Mouse (Mus musculus) stomach, embryonic 15.5 days (tissue): Measurements from ENCODE around the gene Ccdc36. TPM values are rescaled to one million over a fixed set of nuclear protein-coding genes. Genes with fewer than 3 reads are reported as not detected.

Experiments used
- ATAC-seq: fragments of 200-750 bp; cut with Nextera tagmentation; 2 replicates; pipeline ENCODE4 v1.8.0; 2017; ENCODE audit warnings: low read depth, moderate number of reproducible peaks, moderate TSS enrichment; ENCODE audit not compliant: insufficient read depth, low FRiP score
- H3K27ac ChIP-seq: fragments of 300-500 bp; sonication (generic); 2 replicates; pipeline ENCODE4 v1.5.1; 2015; ENCODE audit warnings: mild to moderate bottlenecking, inconsistent platforms
- H3K27me3 ChIP-seq: fragments of 300-500 bp; sonication (generic); replicated peaks from 2 replicates; pipeline ENCODE4 v1.6.1; 2015; ENCODE audit warnings: inconsistent platforms
- H3K36me3 ChIP-seq: fragments of 300-500 bp; sonication (generic); 2 replicates; pipeline ENCODE4 v1.6.1; 2015; ENCODE audit warnings: inconsistent platforms
- H3K4me1 ChIP-seq: fragments of 300-500 bp; sonication (generic); 2 replicates; pipeline ENCODE4 v1.6.1; 2015; ENCODE audit warnings: inconsistent platforms
- H3K4me2 ChIP-seq: fragments of 300-500 bp; sonication (generic); 2 replicates; pipeline ENCODE4 v1.6.1; 2015; ENCODE audit warnings: mild to moderate bottlenecking, inconsistent platforms
- H3K4me3 ChIP-seq: fragments of 300-500 bp; sonication (generic); replicated peaks from 2 replicates; pipeline ENCODE4 v1.5.1; 2015; ENCODE audit warnings: inconsistent platforms
- H3K9ac ChIP-seq: fragments of 300-500 bp; sonication (generic); 2 replicates; pipeline ENCODE4 v1.6.1; 2015; ENCODE audit warnings: inconsistent platforms
- H3K9me3 ChIP-seq: fragments of 300-500 bp; sonication (generic); 2 replicates; pipeline ENCODE4 v1.6.1; 2016; ENCODE audit warnings: inconsistent platforms
- WGBS: fragments of 180-500 bp; shearing (Covaris S2); methylation state at CpG from one replicate; pipeline ENCODE4 v1.1.7; 2015; 5-methylcytosine and 5-hydroxymethylcytosine counted together
- polyA plus RNA-seq: library from polyadenylated mRNA; unstranded; fragments of >200 nt; fragmentation: Nextera tagmentation; extraction: Ambion mirVana; gene quantifications from 2 replicates; pipeline ENCODE4 v1.2.1, GENCODE M21; 2015

Gene Ccdc36
- polyA plus RNA-seq, 1 experiment from 2014 or later, result 1.6 TPM

DNA sequence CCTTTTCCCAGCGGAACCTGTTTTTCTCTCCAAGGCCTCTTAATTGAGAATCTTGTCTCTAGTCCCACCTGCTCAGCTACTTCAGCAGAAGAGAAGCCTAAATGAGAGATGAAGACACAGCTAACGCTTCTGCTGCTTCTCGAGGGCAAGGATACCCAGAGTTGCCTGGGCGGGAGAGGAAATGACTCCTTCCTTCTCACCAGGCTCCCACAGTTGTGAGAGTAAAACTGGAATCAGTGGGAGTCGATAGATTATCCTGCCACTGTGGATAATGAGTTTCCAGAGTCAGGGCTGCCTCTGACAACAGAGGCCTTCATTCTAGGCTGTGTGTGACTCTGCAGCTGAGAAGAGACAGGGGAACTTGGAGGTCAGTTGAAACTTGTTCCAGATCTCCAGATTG, 12.2 kb upstream of the Ccdc36 start:
- Histone ChIP-seq H3K36me3 (no peaks in the 10 kb centered on the region), H3K27me3 (no peaks in the 10 kb centered on the region), H3K9ac (no peak overlapping the region), H3K27ac (0 out of 2 replicates have a peak overlapping the region, but pooled peaks have one; percentile 0), H3K4me1 (peaks cover 5% of the 10 kb centered on the region; the same call in 1 of the 2 replicates), H3K9me3 (no peaks in the 10 kb centered on the region), H3K4me3 (no peak overlapping the region), H3K4me2 (no peak overlapping the region)
- ATAC-seq, result no peak
- 73% methylated on average over 5 of the region's 5 CpGs for WGBS

DNA sequence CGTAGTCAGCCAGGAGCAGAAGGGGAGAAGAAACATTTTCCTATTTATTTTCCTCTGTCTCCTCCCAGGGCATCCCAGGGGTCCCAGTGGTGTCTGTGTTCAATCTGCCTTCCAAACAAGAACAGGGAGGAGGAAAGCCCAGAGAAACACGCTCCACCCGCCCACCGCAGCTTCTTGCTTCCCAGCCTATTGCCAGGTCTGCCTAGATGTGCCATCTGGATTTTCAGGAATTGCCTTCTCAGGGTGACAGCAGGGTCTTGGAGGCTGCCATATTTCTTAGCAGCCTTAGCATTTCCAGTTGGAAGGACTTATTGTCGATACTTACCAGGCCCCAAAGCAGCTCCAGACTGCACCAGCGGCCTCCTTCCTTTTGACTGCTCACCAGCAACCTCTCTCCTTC, 10.9 kb upstream of the Ccdc36 start:
- ATAC-seq, result no peak
- 71% methylated on average over 6 of the region's 6 CpGs for WGBS

DNA sequence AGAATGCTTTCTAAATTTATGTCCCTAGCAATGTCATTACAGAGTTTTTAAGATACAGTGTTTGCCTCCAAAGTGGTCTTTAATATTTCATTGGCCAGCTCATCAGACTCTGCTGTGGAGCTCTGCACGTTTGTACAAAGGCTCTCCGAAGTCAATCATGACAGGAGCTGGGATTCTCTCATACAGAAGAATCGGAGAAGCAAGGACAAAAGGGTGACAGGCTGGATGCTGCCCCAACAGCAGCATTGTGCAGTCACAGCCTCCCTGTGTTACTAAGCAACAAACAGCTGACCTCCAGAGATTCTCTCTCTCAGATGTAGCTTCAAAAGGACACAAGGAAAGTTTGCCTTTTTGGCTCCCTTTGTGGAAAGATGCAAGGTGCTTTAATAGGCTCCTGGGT, 7.9 kb upstream of the Ccdc36 start, which contains the start of gene BC048562:
TSS of gene BC048562 (plus strand) at position 301 of the 400 bp plus-strand sequence.
- Histone ChIP-seq H3K27ac (no peak within 1 kb of the TSS), H3K9me3 (no peaks in the 10 kb centered on the region), H3K4me3 (no peak within 1 kb of the TSS), H3K36me3 (no peaks in the 10 kb centered on the region), H3K27me3 (no peaks in the 10 kb centered on the region), H3K4me1 (peaks cover 2% of the 10 kb centered on the region; the same call in 1 of the 2 replicates), H3K9ac (no peak within 1 kb of the TSS), H3K4me2 (no peak within 1 kb of the TSS)
- 62% methylated on average over 3 of the region's 3 CpGs for WGBS
- no peak for ATAC-seq

More for the DNA sequence above, 10.9 kb upstream of the Ccdc36 start:
- Histone ChIP-seq H3K27me3 (no peaks in the 10 kb centered on the region), H3K9ac (no peak overlapping the region), H3K9me3 (no peaks in the 10 kb centered on the region), H3K4me1 (peaks cover 2% of the 10 kb centered on the region; the same call in 1 of the 2 replicates), H3K27ac (no peak overlapping the region), H3K4me3 (no peak overlapping the region), H3K4me2 (no peak overlapping the region), H3K36me3 (no peaks in the 10 kb centered on the region)

DNA sequence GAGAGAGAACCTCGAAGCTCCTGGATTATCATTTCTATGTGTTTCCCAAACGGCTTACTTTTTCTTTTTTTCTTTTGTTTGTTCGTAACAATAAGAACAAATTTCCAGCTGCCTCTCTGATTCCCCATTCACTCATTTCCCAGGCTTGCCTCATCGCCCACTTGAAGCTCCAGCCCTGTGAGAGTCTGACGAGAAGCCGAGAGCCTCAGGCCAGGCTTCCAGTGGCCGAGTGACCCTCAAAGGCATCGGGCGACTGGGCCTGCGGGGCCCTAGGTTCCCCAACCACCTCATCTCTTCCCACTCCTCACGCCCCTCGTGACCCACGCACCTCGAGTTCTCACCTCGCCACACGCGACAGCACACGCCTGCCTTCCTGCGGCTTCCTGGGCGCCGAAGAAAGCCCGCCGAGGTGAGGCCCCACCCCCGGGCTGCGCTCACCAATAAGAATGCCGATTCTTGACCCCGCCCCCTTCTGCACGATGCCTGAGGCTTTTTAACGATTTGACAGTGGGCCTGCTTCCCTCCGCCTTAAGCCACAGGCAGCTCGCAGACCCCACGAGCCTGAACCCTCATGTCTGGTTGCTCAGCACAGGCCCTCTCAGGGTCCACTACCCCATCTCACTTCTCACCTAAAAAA, 3.3 kb upstream of the Ccdc36 start:
- Histone ChIP-seq H3K4me2 (peak overlapping the region; percentile 56), H3K27ac (no peak overlapping the region), H3K4me3 (peak overlapping the region; percentile 33), H3K4me1 (no peaks in the 10 kb centered on the region), H3K27me3 (no peaks in the 10 kb centered on the region), H3K9ac (no peak overlapping the region), H3K36me3 (no peaks in the 10 kb centered on the region), H3K9me3 (no peaks in the 10 kb centered on the region)
- no peak for ATAC-seq
- 50% methylated on average over 32 of the region's 32 CpGs for WGBS

DNA sequence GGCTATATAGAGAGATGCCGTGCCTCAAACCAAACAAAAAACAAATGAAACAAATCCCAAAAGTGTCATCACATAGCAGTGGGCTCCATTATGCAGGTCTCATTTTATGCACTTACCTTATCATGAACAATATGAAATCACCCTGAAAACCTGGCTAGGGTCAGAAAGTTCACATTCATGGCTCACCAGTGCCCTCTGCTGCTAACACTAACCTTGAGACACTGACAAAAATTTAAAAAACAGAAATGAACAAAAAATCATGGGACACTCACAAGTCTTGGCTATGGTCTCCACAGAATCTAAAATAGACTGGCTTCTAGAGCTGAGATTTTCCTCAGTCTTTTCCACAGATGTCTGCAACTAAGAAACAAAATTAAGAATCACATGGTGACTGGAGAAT, 16.1 kb downstream of the Ccdc36 start:
- Histone ChIP-seq H3K36me3 (no peaks in the 10 kb centered on the region), H3K4me1 (no peaks in the 10 kb centered on the region), H3K27me3 (no peaks in the 10 kb centered on the region), H3K4me2 (no peak overlapping the region), H3K9me3 (no peaks in the 10 kb centered on the region), H3K27ac (no peak overlapping the region), H3K9ac (no peak overlapping the region), H3K4me3 (no peak overlapping the region)
- ATAC-seq, result no peak
- 82% methylated on average over 1 of the region's 1 CpGs for WGBS

DNA sequence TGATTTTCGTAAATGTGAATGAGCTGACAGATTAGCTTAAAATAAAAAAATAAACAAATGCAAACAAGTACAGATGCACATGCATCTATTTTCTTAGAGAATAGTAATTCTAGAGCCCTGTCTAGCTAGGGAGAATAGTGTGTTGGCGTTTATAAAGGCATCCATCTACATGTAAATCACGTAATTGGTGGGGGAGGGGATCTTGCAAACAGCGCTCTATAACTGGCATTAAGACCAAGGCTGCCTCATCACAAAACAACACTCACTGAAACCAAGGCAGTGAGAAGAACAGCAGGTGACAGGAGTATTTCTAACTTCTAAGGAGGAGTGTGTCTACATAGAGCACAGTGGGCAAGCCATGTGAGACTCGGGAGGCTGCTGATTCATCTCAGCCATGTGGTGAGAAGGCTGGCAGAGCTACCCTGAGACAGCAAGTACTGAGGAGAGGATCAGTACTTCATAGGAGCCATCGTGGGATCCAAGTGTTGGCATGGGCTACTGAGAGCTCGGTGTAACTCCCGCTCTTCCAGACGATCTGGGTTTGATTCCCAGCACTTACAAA, 16.8 kb downstream of the Ccdc36 start:
- H3K4me3 ChIP-seq, result no peak overlapping the region
- 78% methylated on average over 9 of the region's 9 CpGs for WGBS
- no peak overlapping the region for H3K9ac ChIP-seq
- no peak overlapping the region for H3K27ac ChIP-seq
- H3K27me3 ChIP-seq, result no peaks in the 10 kb centered on the region
- no peak for ATAC-seq
- H3K36me3 ChIP-seq, result no peaks in the 10 kb centered on the region
- H3K9me3 ChIP-seq, result no peaks in the 10 kb centered on the region
- no peak overlapping the region for H3K4me2 ChIP-seq
- H3K4me1 ChIP-seq, result no peaks in the 10 kb centered on the region

DNA sequence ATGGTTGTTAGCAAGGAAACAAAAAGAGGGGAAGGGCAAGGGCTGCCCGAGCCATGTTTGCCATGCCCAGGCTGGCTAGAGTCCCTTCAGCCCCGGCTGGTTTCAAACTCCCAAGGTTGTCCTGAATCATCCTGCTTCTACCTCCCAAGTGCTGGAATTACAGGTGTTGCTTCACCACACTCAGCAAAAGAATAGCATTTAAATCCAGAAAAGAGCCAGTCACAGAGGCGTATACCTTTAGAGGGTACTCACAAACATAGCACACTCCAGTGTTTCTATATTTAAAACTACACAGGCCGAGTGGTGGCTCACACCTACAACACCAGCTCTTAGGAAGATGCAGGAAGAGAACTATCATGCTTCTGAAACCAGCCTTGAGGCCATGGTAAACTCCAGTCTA, 18.7 kb downstream of the Ccdc36 start:
- WGBS, result 85% methylated on average over 4 of the region's 4 CpGs

DNA sequence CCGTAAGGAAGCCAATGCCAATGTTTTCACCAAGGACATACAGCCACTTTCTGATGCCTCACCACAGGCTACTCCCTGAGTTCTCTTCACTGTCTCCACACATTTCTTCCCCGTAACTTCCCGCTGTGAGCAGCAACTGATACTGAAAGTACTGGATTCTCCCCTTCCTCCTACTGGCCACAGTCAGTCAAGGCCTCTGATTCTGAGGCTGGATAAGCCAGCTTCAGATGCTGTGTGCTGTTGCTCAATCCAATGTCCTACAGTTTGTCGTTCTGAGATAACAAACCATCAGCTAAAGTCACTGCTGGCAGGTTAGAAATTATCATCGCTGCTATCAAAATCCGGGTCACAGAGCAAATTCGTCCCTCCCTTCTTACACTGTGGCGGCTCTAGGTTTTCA, 23.8 kb downstream of the Ccdc36 start:
- H3K27me3 ChIP-seq, result no peaks in the 10 kb centered on the region
- ATAC-seq, result no peak
- no peaks in the 10 kb centered on the region for H3K4me1 ChIP-seq
- no peaks in the 10 kb centered on the region for H3K9me3 ChIP-seq
- no peak overlapping the region for H3K4me3 ChIP-seq
- WGBS, result 68% methylated on average over 8 of the region's 8 CpGs
- H3K4me2 ChIP-seq, result no peak overlapping the region
- H3K9ac ChIP-seq, result no peak overlapping the region
- H3K36me3 ChIP-seq, result no peaks in the 10 kb centered on the region
- no peak overlapping the region for H3K27ac ChIP-seq

More for the DNA sequence above, 18.7 kb downstream of the Ccdc36 start:
- H3K36me3 ChIP-seq, result no peaks in the 10 kb centered on the region
- H3K9ac ChIP-seq, result no peak overlapping the region
- H3K4me3 ChIP-seq, result no peak overlapping the region
- H3K4me2 ChIP-seq, result no peak overlapping the region
- H3K27me3 ChIP-seq, result no peaks in the 10 kb centered on the region
- H3K4me1 ChIP-seq, result no peaks in the 10 kb centered on the region
- ATAC-seq, result no peak
- no peaks in the 10 kb centered on the region for H3K9me3 ChIP-seq
- no peak overlapping the region for H3K27ac ChIP-seq

DNA sequence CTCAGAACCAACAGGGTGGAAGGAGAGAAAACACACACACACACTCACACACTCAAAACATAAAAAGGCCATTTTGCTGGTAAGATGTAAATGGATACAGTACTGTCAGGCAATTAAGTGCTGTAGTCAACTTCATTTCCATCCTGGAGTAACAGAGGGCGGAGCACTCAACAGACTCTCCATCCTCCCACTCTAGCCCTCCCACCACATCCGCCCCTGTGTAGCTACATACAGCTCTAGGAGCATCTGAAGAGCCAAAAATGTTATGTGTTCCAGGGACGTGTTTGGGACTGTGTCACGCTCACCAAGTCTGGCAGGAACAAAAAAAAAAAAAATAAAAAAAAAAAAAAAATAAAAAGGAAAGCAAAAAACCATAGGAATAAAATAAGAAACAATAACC, 25.2 kb downstream of the Ccdc36 start:
- H3K27me3 ChIP-seq, result no peaks in the 10 kb centered on the region
- no peaks in the 10 kb centered on the region for H3K4me1 ChIP-seq
- 80% methylated on average over 4 of the region's 4 CpGs for WGBS
- no peak for ATAC-seq
- H3K4me3 ChIP-seq, result no peak overlapping the region
- H3K9ac ChIP-seq, result no peak overlapping the region
- H3K36me3 ChIP-seq, result no peaks in the 10 kb centered on the region
- H3K9me3 ChIP-seq, result no peaks in the 10 kb centered on the region
- no peak overlapping the region for H3K4me2 ChIP-seq
- peak overlapping the region; percentile 64; the same call in 1 of the 2 replicates for H3K27ac ChIP-seq

DNA sequence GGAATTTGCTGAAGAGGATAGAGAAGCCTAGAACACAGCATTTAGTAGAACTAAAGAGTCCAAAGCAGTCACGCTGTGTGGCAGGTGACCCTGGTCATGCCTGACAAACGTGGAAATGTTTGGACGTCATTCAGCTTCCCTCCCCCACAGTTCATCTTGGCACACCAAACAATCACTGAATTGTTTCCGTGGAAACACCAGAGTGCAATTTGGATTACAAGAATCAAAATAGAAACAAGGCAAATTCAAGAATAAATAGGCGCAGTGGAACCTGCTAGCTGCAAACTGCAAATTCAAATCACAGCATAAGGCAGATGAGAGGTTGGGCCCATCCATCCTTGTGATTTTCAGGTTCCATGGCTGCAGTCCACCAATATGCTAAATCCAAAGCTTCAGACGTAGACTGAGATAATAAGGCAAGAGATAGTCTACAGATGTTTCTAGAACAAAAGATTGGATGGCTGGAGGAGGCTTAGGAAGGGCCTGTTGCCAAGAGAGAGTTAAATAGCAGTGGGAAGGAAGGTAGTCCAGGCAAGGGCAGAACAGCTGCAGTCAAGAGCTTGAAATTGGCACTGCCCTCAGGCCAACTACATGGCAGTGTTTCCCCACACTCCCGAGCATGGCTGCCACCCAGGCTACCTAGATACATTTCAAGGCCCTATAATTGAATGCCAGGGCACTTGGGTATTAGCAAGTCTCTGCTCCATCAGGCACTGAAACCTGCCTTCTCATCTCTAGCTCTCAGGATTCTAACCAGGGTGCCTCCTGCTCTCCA, 26.9 kb downstream of the Ccdc36 start:
- H3K36me3 ChIP-seq, result no peaks in the 10 kb centered on the region
- ATAC-seq, result no peak
- WGBS, result 55% methylated on average over 7 of the region's 7 CpGs
- H3K27me3 ChIP-seq, result no peaks in the 10 kb centered on the region
- no peaks in the 10 kb centered on the region for H3K9me3 ChIP-seq
- H3K4me2 ChIP-seq, result no peak overlapping the region
- peak overlapping the region; percentile 65; the same call in 1 of the 2 replicates for H3K27ac ChIP-seq
- no peak overlapping the region for H3K9ac ChIP-seq
- H3K4me1 ChIP-seq, result no peaks in the 10 kb centered on the region
- H3K4me3 ChIP-seq, result no peak overlapping the region

DNA sequence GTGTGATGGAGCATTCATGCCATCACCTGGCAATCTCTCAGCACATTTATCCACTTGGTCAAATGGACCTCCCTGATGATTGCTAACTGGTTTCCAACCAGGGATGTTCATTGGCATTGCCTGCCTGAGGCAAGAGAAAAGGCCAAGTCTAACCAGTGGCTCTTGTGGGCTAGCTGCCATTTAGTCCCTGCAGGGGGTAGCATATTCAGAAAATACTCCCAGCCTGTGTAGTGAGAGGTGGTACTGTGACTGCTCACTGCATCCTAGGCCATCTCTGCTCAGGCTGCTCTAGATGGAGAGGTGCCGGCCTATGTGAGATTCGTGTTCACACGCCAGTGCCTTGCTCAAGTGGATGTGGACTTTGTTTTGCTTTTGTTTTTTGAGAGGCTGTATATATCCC, 30.0 kb downstream of the Ccdc36 start:
- H3K9me3 ChIP-seq, result no peaks in the 10 kb centered on the region
- H3K27me3 ChIP-seq, result no peaks in the 10 kb centered on the region
- no peak overlapping the region for H3K9ac ChIP-seq
- H3K4me3 ChIP-seq, result no peak overlapping the region
- H3K4me1 ChIP-seq, result no peaks in the 10 kb centered on the region
- 0 out of 2 replicates have a peak, but pooled peaks cover 5% of the 10 kb centered on the region for H3K36me3 ChIP-seq
- no peak overlapping the region for H3K4me2 ChIP-seq
- WGBS, result 95% methylated on average over 3 of the region's 3 CpGs
- H3K27ac ChIP-seq, result no peak overlapping the region
- no peak for ATAC-seq

DNA sequence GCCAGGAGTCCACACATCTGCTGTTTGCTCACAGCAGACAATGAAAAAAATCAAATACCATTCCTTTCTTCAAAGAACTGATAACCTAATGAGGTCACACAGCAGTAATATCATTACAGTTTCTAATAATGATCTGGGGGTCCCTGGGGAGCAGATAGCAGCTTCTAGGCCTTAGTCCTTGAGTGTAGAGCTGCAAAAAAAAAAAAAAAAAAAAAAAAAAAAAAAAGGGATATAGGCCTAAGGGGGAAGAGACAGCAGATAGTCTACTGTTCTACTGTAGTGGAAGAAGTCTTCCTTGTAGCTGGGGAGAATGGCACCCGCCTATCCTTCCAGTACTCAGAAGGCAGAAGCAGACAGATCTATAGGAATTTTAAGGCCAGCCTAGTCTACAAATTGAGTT, 32.9 kb downstream of the Ccdc36 start:
- H3K9ac ChIP-seq, result no peak overlapping the region
- H3K27ac ChIP-seq, result no peak overlapping the region
- peaks cover 25% of the 10 kb centered on the region for H3K36me3 ChIP-seq
- H3K27me3 ChIP-seq, result no peaks in the 10 kb centered on the region
- H3K4me3 ChIP-seq, result no peak overlapping the region
- H3K4me1 ChIP-seq, result no peaks in the 10 kb centered on the region
- no peak for ATAC-seq
- no peaks in the 10 kb centered on the region for H3K9me3 ChIP-seq
- H3K4me2 ChIP-seq, result no peak overlapping the region
- WGBS, result 88% methylated on average over 1 of the region's 1 CpGs
